9 mouse cellular contexts compared by ENCODE assay signal in the genomic region with DNA sequence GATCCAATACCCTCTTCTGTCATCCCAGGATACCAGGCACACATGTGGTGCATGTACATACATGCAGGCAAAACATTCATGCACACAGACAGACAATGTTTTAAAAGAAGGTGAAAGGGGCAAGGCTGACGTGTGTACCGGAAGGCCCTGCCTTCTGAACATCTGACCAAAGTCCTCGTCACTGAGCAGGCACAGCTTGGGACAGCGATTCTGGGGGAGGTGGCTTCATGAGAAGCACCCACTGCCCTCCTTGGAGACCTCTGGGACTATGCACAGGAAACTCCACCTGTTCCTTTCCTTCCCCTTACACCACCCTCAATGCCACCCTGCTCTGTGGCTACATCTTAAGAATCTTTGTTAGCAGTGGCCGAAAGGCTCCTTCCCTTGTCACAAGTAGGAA. TPM values are rescaled to one million over a fixed set of nuclear protein-coding genes. Genes with fewer than 3 reads are reported as not detected.
DNase-seq lines count a peak whose midpoint lies in the region; ATAC-seq and TF ChIP-seq lines count a peak whose summit lies in the region.
"Had no signal": no experiment of that assay in that cellular context is flagged by ENCODE, and none has a peak within 500 bp of the region (broad histone marks: within the 10 kb centered on the region; RNA-seq: fewer than 3 reads in every experiment).

No protein-coding gene starts in this region.

- intact Hi-C loops in left cerebral cortex, adult 2 months (cut with DNase I) = no loop called here

- H3K4me3 ChIP-seq in forebrain, embryonic 15.5 days = no peak overlapping the region
- H3K4me3 ChIP-seq in forebrain, embryonic 11.5 days (ENCODE audit: low read depth, low read length) = no peak overlapping the region
- H3K4me3 ChIP-seq in left cerebral cortex, adult 2 months = no peak overlapping the region
- no peak overlapping the region for H3K4me3 ChIP-seq in bone marrow, adult 2 months (replicated peaks; ENCODE audit: control insufficient read depth, low read depth, low read length)
- peak overlapping the region; percentile 26; the same call in 1 of the 2 replicates for H3K4me3 ChIP-seq in macrophage (ENCODE audit: inconsistent target)

- no peak for DNase-seq in forebrain, embryonic 11.5 days (ENCODE audit: low spot score)
- no peak for DNase-seq in left cerebral cortex, adult 2 months (ENCODE audit: extremely low spot score in 1 of 2, low spot score in 2 of 2)
- DNase-seq in left cerebral cortex, adult 18-20 months (ENCODE audit: low spot score in 2 of 2) = no peak
- no peak for DNase-seq in ovary, postnatal 10 days (ENCODE audit: low spot score)
- no peak for DNase-seq in right cerebral cortex, postnatal 25 days
- DNase-seq: thymus, postnatal 36 days had no signal

- H3K9me3 ChIP-seq in forebrain, embryonic 15.5 days = no peaks in the 10 kb centered on the region
- H3K9me3 ChIP-seq in forebrain, embryonic 11.5 days (ENCODE audit: control insufficient read depth, low read length) = no peaks in the 10 kb centered on the region

- H3K4me2 ChIP-seq in forebrain, embryonic 15.5 days (replicated peaks) = no peak overlapping the region
- H3K4me2 ChIP-seq in forebrain, embryonic 11.5 days (ENCODE audit: low read depth, low read length, severe bottlenecking) = no peak overlapping the region

- H3K36me3 ChIP-seq in forebrain, embryonic 15.5 days = no peaks in the 10 kb centered on the region
- H3K36me3 ChIP-seq in forebrain, embryonic 11.5 days (ENCODE audit: control insufficient read depth, insufficient read depth, low read length) = no peaks in the 10 kb centered on the region
- no peaks in the 10 kb centered on the region for H3K36me3 ChIP-seq in macrophage (ENCODE audit: inconsistent target)

- WGBS in forebrain, embryonic 15.5 days = 88% methylated on average over 5 of the region's 5 CpGs
- WGBS in forebrain, embryonic 11.5 days = 90% methylated on average over 5 of the region's 5 CpGs
- WGBS in bone marrow, adult 2 months = 23% methylated on average over 5 of the region's 5 CpGs
- 52% methylated on average over 5 of the region's 5 CpGs for WGBS in macrophage (ENCODE audit: missing documents)

- no peak for ATAC-seq in forebrain, embryonic 15.5 days (replicated peaks)
- no peak for ATAC-seq in forebrain, embryonic 11.5 days (replicated peaks; ENCODE audit: low FRiP score)

- H3K27me3 ChIP-seq in forebrain, embryonic 15.5 days = no peaks in the 10 kb centered on the region
- no peaks in the 10 kb centered on the region for H3K27me3 ChIP-seq in forebrain, embryonic 11.5 days (ENCODE audit: control insufficient read depth, insufficient read depth, low read length)

- no peak for TF ChIP-seq POLR2A in bone marrow, adult 2 months (IDR thresholded peaks at IDR 0.05; ENCODE audit: borderline replicate concordance, control insufficient read depth, low read depth, low read length)

- no peak for TF ChIP-seq CTCF in left cerebral cortex, adult 2 months (IDR thresholded peaks at IDR 0.05)
- TF ChIP-seq CTCF in bone marrow, adult 2 months (IDR thresholded peaks at IDR 0.05; ENCODE audit: control insufficient read depth, insufficient read depth, low read length) = no peak

- H3K27ac ChIP-seq in forebrain, embryonic 15.5 days (replicated peaks) = peak overlapping the region; percentile 71
- H3K27ac ChIP-seq in forebrain, embryonic 11.5 days (ENCODE audit: low read depth, low read length) = no peak overlapping the region
- peak overlapping the region; percentile 89 for H3K27ac ChIP-seq in left cerebral cortex, adult 2 months
- H3K27ac ChIP-seq in bone marrow, adult 2 months (ENCODE audit: control insufficient read depth, insufficient read depth, low read depth, low read length, poor library complexity) = peak overlapping the region; percentile 93
- H3K27ac ChIP-seq in macrophage = peak overlapping the region; percentile 81

- no peak overlapping the region for H3K9ac ChIP-seq in forebrain, embryonic 15.5 days (replicated peaks)
- no peak overlapping the region for H3K9ac ChIP-seq in forebrain, embryonic 11.5 days (ENCODE audit: low read length)

- H3K4me1 ChIP-seq in forebrain, embryonic 15.5 days = peaks cover 50% of the 10 kb centered on the region
- peaks cover 18% of the 10 kb centered on the region; the same call in 1 of the 2 replicates for H3K4me1 ChIP-seq in forebrain, embryonic 11.5 days (replicated peaks; ENCODE audit: control insufficient read depth, insufficient read depth, low read length)
- peaks cover 27% of the 10 kb centered on the region for H3K4me1 ChIP-seq in bone marrow, adult 2 months (ENCODE audit: control insufficient read depth, insufficient read depth, low read length)

- H3K79me2 ChIP-seq in macrophage (ENCODE audit: inconsistent target) = peaks cover 92% of the 10 kb centered on the region

RNA-seq across cellular contexts. Expression of gene Cyth1, which starts 37.4 kb away (rescaled TPM):
- polyA plus RNA-seq in forebrain, embryonic 15.5 days (2015; fragmentation: Nextera tagmentation; extraction: Ambion mirVana) = 32.3 and 34.6 TPM in 2 replicates
- 11.5 and 12.1 TPM in 2 replicates for polyA plus RNA-seq in forebrain, embryonic 11.5 days (2014; fragmentation: Nextera tagmentation; extraction: Ambion mirVana)
- 10 to 100 TPM; 65.2 to 69.3 TPM for total RNA-seq in left cerebral cortex, adult 2 months (2021)
- 10 to 100 TPM; 62.0 to 68.2 TPM for total RNA-seq in left cerebral cortex, adult 18-20 months (2021)
- 19.2 and 28.3 TPM in 2 replicates for polyA plus RNA-seq in bone marrow, adult 2 months (2011; ENCODE audit: insufficient read depth, insufficient read length, low replicate concordance, missing spikeins)
- 100 to 1,000 TPM in 22 of 26 experiments, 10 to 100 TPM in 4; 82.3 to 803 (median 180) TPM for total RNA-seq in macrophage (2018; cell fraction: chromatin; rRNA removed)
- total RNA-seq in macrophage (2018; cell fraction: cytosol; rRNA removed) = 100 to 1,000 TPM in 4 of 26 experiments, 10 to 100 TPM in 22; 32.2 to 107 (median 58.3) TPM
- total RNA-seq in macrophage (2018; cell fraction: nucleus; rRNA removed) = 100 to 1,000 TPM in 12 of 26 experiments, 10 to 100 TPM in 14; 39.3 to 441 (median 84.8) TPM
- polyA plus RNA-seq in macrophage (2018) = 62.6 to 194 TPM (median 68.7 TPM) in 3 replicates
